Mouse (Mus musculus): ENCODE data around the gene Ninj2.

DNA sequence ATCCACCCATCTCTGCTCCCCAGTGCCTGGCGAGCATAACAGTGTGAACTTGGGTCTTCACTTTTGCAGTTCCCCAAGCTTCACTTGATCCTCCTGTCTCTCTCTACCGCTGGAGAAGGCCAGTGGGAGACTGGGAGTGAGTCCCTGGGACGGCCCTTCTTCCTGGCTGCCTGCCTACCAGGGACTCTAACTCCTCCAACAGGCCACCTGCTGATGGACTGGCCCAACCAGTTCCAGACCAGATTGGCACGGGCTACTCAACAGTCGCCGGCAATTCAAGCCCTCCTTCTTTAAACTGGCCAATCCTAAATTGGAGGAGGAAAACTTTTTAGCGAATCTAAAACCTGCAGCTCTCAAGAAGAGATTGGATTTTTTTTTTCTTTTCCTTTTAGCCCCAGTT lies 101.8 kb downstream of the Ninj2 start:
- TF ChIP-seq CTCF (IDR thresholded peaks at IDR 0.05; ENCODE audit: control insufficient read depth, insufficient read depth, insufficient read length), result no peak
- TF ChIP-seq CEBPB (IDR thresholded peaks at IDR 0.05; ENCODE audit: low read depth), result no peak
